Mouse (Mus musculus) kidney, postnatal 4 days (tissue): ENCODE data around the gene Ldlr.
"Not testable (repeated sequence)": the region's sequence is repeated elsewhere in the genome, so short reads cannot be mapped to it uniquely, and the experiment has no call there.

Experiments used
- DNase-seq, 2 experiments: peaks; one replicate each; pipeline ENCODE4 v3.0.0; 2021; ENCODE audit warnings: mixed read lengths in 2 of 2

Ldlr gene

GRCm38 (mm10) chr9:21793507-21793906 is 70.2 kb downstream of the Ldlr start:
- DNase-seq: not testable (repeated sequence)

- DNase-seq: no peak
Observed at GRCm38 (mm10) chr9:21794344-21794834, 71.1 kb downstream of the Ldlr start.

- DNase-seq: no peak
Observed at GRCm38 (mm10) chr9:21794925-21795324, 71.6 kb downstream of the Ldlr start.

GRCm38 (mm10) chr9:21795579-21795978 is 72.3 kb downstream of the Ldlr start:
- no peak for DNase-seq

- DNase-seq: peak; percentile 32 to 61
Observed at GRCm38 (mm10) chr9:21796259-21796658, 73.0 kb downstream of the Ldlr start.

- DNase-seq: no peak
Observed at GRCm38 (mm10) chr9:21796919-21797318, 73.6 kb downstream of the Ldlr start.

GRCm38 (mm10) chr9:21797921-21798344 is 74.7 kb downstream of the Ldlr start:
- peak; percentile 84 to 90 for DNase-seq

- peak; percentile 96 for DNase-seq
Observed at GRCm38 (mm10) chr9:21798345-21799009, 75.2 kb downstream of the Ldlr start, which contains the start of gene Kank2. Kank2 (minus strand) TSS chr9:21798744.

GRCm38 (mm10) chr9:21799010-21799350 is 75.7 kb downstream of the Ldlr start:
- DNase-seq: no peak
